Mouse (Mus musculus): ENCODE data around the gene Txndc12. TPM values are rescaled to one million over a fixed set of nuclear protein-coding genes. Genes with fewer than 3 reads are reported as not detected.

Gene Txndc12
- polyA plus RNA-seq, 1 experiment from 2014 or later, result 101 TPM

GRCm38 (mm10) chr4:108826643-108827042 is 7.8 kb upstream of the Txndc12 start:
- Histone ChIP-seq H3K27me3 (no peaks in the 10 kb centered on the region), H3K4me2 (replicated peaks) (no peak overlapping the region), H3K4me3 (replicated peaks) (no peak overlapping the region), H3K27ac (replicated peaks) (no peak overlapping the region), H3K9ac (no peak overlapping the region), H3K36me3 (peaks cover 49% of the 10 kb centered on the region), H3K4me1 (peaks cover 1% of the 10 kb centered on the region; the same call in 1 of the 2 replicates), H3K9me3 (replicated peaks) (no peaks in the 10 kb centered on the region)
- WGBS, result 71% methylated on average over 2 of the region's 2 CpGs
- no peak for ATAC-seq (ENCODE audit: insufficient number of reproducible peaks, low FRiP score, low TSS enrichment, low read depth)

- Histone ChIP-seq H3K27ac (replicated peaks) (no peak overlapping the region), H3K9me3 (replicated peaks) (no peaks in the 10 kb centered on the region), H3K27me3 (no peaks in the 10 kb centered on the region), H3K36me3 (peaks cover 20% of the 10 kb centered on the region), H3K4me2 (replicated peaks) (no peak overlapping the region), H3K4me1 (peaks cover 15% of the 10 kb centered on the region), H3K9ac (no peak overlapping the region), H3K4me3 (replicated peaks) (no peak overlapping the region)
- 60% methylated on average over 1 of the region's 1 CpGs for WGBS
- ATAC-seq (ENCODE audit: insufficient number of reproducible peaks, low FRiP score, low TSS enrichment, low read depth), result no peak
Measured at GRCm38 (mm10) chr4:108830698-108831097, 3.7 kb upstream of the Txndc12 start.

GRCm38 (mm10) chr4:108832916-108833827 is 1.2 kb upstream of the Txndc12 start, which contains the start of gene Btf3l4:
Gene Btf3l4 (minus strand): TSS chr4:108833614.
- peak within 1 kb of the TSS; percentile 91 for H3K4me3 ChIP-seq (replicated peaks)
- peaks cover 33% of the 10 kb centered on the region for H3K4me1 ChIP-seq
- H3K9ac ChIP-seq, result peak within 1 kb of the TSS; percentile 93
- H3K4me2 ChIP-seq (replicated peaks), result peak within 1 kb of the TSS; percentile 74
- H3K27ac ChIP-seq (replicated peaks), result peak within 1 kb of the TSS; percentile 100
- ATAC-seq (ENCODE audit: insufficient number of reproducible peaks, low FRiP score, low TSS enrichment, low read depth), result peak; percentile 96
- H3K27me3 ChIP-seq, result no peaks in the 10 kb centered on the region
- WGBS, result under 1% methylated on average over 73 of the region's 73 CpGs
- H3K9me3 ChIP-seq (replicated peaks), result no peaks in the 10 kb centered on the region
- peaks cover 9% of the 10 kb centered on the region; the same call in 1 of the 2 replicates for H3K36me3 ChIP-seq

- ATAC-seq (ENCODE audit: insufficient number of reproducible peaks, low FRiP score, low TSS enrichment, low read depth), result no peak
- peaks cover 33% of the 10 kb centered on the region for H3K4me1 ChIP-seq
- under 1% methylated on average over 6 of the region's 6 CpGs for WGBS
- H3K9me3 ChIP-seq (replicated peaks), result no peaks in the 10 kb centered on the region
- peak overlapping the region; percentile 91 for H3K4me3 ChIP-seq (replicated peaks)
- H3K36me3 ChIP-seq, result peaks cover 9% of the 10 kb centered on the region; the same call in 1 of the 2 replicates
- H3K27me3 ChIP-seq, result no peaks in the 10 kb centered on the region
- peak overlapping the region; percentile 93 for H3K9ac ChIP-seq
- peak overlapping the region; percentile 74 for H3K4me2 ChIP-seq (replicated peaks)
- H3K27ac ChIP-seq (replicated peaks), result peak overlapping the region; percentile 100
Measured at GRCm38 (mm10) chr4:108833828-108834114, 630 bp upstream of the Txndc12 start.

GRCm38 (mm10) chr4:108834971-108835311 is 540 bp downstream of the Txndc12 start:
- Histone ChIP-seq H3K4me1 (peaks cover 33% of the 10 kb centered on the region), H3K4me2 (replicated peaks) (peak overlapping the region; percentile 74), H3K27ac (replicated peaks) (peak overlapping the region; percentile 100), H3K9ac (peak overlapping the region; percentile 93), H3K4me3 (replicated peaks) (peak overlapping the region; percentile 91), H3K27me3 (no peaks in the 10 kb centered on the region), H3K36me3 (peaks cover 4% of the 10 kb centered on the region; the same call in 1 of the 2 replicates), H3K9me3 (replicated peaks) (no peaks in the 10 kb centered on the region)
- 0% methylated on average over 15 of the region's 15 CpGs for WGBS
- no peak for ATAC-seq (ENCODE audit: insufficient number of reproducible peaks, low FRiP score, low TSS enrichment, low read depth)

GRCm38 (mm10) chr4:108835496-108835895 is 1.1 kb downstream of the Txndc12 start:
- Histone ChIP-seq H3K36me3 (no peaks in the 10 kb centered on the region), H3K9ac (peak overlapping the region; percentile 93), H3K4me1 (peaks cover 33% of the 10 kb centered on the region), H3K9me3 (replicated peaks) (no peaks in the 10 kb centered on the region), H3K27ac (replicated peaks) (no peak overlapping the region), H3K4me2 (replicated peaks) (peak overlapping the region; percentile 74), H3K4me3 (replicated peaks) (peak overlapping the region; percentile 91), H3K27me3 (no peaks in the 10 kb centered on the region)
- no peak for ATAC-seq (ENCODE audit: insufficient number of reproducible peaks, low FRiP score, low TSS enrichment, low read depth)
- WGBS, result 56% methylated on average over 3 of the region's 3 CpGs

- no peak overlapping the region for H3K4me2 ChIP-seq (replicated peaks)
- H3K36me3 ChIP-seq, result no peaks in the 10 kb centered on the region
- ATAC-seq (ENCODE audit: insufficient number of reproducible peaks, low FRiP score, low TSS enrichment, low read depth), result no peak
Measured at GRCm38 (mm10) chr4:108838031-108838430, 3.6 kb downstream of the Txndc12 start.

GRCm38 (mm10) chr4:108841920-108842578 is 7.6 kb downstream of the Txndc12 start:
- no peaks in the 10 kb centered on the region for H3K9me3 ChIP-seq (replicated peaks)
- H3K36me3 ChIP-seq, result no peaks in the 10 kb centered on the region
- H3K27me3 ChIP-seq, result no peaks in the 10 kb centered on the region
- no peak overlapping the region for H3K4me3 ChIP-seq (replicated peaks)
- no peak overlapping the region for H3K4me2 ChIP-seq (replicated peaks)
- 86% methylated on average over 7 of the region's 7 CpGs for WGBS
- ATAC-seq (ENCODE audit: insufficient number of reproducible peaks, low FRiP score, low TSS enrichment, low read depth), result no peak
- no peak overlapping the region for H3K27ac ChIP-seq (replicated peaks)
- H3K4me1 ChIP-seq, result peaks cover 8% of the 10 kb centered on the region; the same call in 1 of the 2 replicates
- H3K9ac ChIP-seq, result no peak overlapping the region

More at GRCm38 (mm10) chr4:108838031-108838430, 3.6 kb downstream of the Txndc12 start:
- no peak overlapping the region for H3K4me3 ChIP-seq (replicated peaks)
- H3K4me1 ChIP-seq, result peaks cover 25% of the 10 kb centered on the region
- 67% methylated on average over 4 of the region's 4 CpGs for WGBS
- no peak overlapping the region for H3K27ac ChIP-seq (replicated peaks)
- no peaks in the 10 kb centered on the region for H3K9me3 ChIP-seq (replicated peaks)
- H3K27me3 ChIP-seq, result no peaks in the 10 kb centered on the region
- no peak overlapping the region for H3K9ac ChIP-seq

GRCm38 (mm10) chr4:108843336-108843735 is 8.9 kb downstream of the Txndc12 start:
- no peak for ATAC-seq (ENCODE audit: insufficient number of reproducible peaks, low FRiP score, low TSS enrichment, low read depth)
- no peak overlapping the region for H3K4me2 ChIP-seq (replicated peaks)
- no peak overlapping the region for H3K4me3 ChIP-seq (replicated peaks)
- H3K9ac ChIP-seq, result no peak overlapping the region
- H3K4me1 ChIP-seq, result peaks cover under 1% of the 10 kb centered on the region; the same call in 1 of the 2 replicates
- no peak overlapping the region for H3K27ac ChIP-seq (replicated peaks)
- no peaks in the 10 kb centered on the region for H3K36me3 ChIP-seq
- no peaks in the 10 kb centered on the region for H3K27me3 ChIP-seq
- H3K9me3 ChIP-seq (replicated peaks), result no peaks in the 10 kb centered on the region

- 65% methylated on average over 5 of the region's 5 CpGs for WGBS
- H3K27ac ChIP-seq (replicated peaks), result no peak overlapping the region
Measured at GRCm38 (mm10) chr4:108845824-108846569, 11.6 kb downstream of the Txndc12 start.

More at GRCm38 (mm10) chr4:108845824-108846569, 11.6 kb downstream of the Txndc12 start:
- no peak overlapping the region for H3K4me3 ChIP-seq (replicated peaks)
- H3K27me3 ChIP-seq, result no peaks in the 10 kb centered on the region
- no peaks in the 10 kb centered on the region for H3K36me3 ChIP-seq
- no peaks in the 10 kb centered on the region for H3K9me3 ChIP-seq (replicated peaks)
- H3K4me2 ChIP-seq (replicated peaks), result no peak overlapping the region
- ATAC-seq (ENCODE audit: insufficient number of reproducible peaks, low FRiP score, low TSS enrichment, low read depth), result no peak
- H3K4me1 ChIP-seq, result peaks cover 12% of the 10 kb centered on the region
- H3K9ac ChIP-seq, result no peak overlapping the region

Measured in embryonic facial prominence, embryonic 15.5 days (tissue).